Mouse (Mus musculus) sigmoid colon, adult 10 weeks (tissue): ENCODE results near the gene Inha. TPM values are rescaled to one million over a fixed set of nuclear protein-coding genes. Genes with fewer than 3 reads are reported as not detected.

ENCODE experiments used
- polyA plus RNA-seq: library from polyadenylated mRNA; stranded (reverse); fragments of 350-450 nt; fragmentation: Illumina TruSeq; extraction: RNeasy Lipid Tissue Mini Kit (QIAGEN cat#74804); gene quantifications from one replicate; pipeline ENCODE4 v1.2.3, GENCODE M21; 2014; ENCODE audit warnings: low read depth, low replicate concordance

Inha gene
- not detected for polyA plus RNA-seq

GRCm38 (mm10) chr1:75507006-75507405, at the start of gene Inha:
TSS of gene Inha (plus strand) at chr1:75507077.

GRCm38 (mm10) chr1:75478916-75479634, 27.8 kb upstream of the Inha start, which contains the start of the genes Chpf and Tmem198:
TSS of gene Chpf (minus strand) at chr1:75479307.
TSS of gene Tmem198 (plus strand) at chr1:75479532.

GRCm38 (mm10) chr1:75505956-75506831, 683 bp upstream of the Inha start, which contains the start of gene Obsl1:
TSS of gene Obsl1 (minus strand) at chr1:75506452.

DNA sequence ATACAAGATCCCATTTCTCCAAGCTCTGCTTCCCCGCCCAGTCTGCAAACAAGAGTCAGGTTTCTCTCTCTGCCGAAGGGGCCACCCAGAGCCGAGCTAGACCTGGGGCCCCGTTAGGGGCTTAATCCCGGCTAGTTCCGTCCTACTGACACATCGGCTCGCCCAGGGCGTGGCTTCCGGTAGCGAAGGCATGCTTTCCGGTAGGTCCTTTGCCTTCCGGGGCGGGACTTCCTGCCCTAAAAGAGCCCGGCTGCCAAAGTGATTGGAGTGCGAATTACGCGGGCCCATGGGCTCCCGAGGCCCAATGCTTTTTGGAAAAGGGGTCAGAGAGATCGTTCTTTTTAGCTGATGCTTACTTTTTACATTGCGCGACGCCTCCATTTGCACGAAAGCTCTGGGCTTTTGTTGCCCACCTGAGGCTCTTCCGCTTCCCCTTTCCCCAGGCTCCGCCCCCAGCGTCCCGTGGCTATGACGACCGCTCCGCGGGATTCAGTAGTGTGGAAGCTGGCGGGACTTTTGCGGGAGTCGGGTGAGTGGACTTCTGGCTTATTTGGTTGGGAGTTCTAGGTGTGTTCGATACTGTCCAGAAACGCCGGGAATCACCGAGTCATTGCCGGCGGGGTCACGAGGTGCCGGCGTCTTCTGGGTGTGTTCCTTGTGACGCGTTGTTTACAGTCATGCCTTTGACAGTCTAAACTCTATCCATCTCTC, 14.6 kb downstream of the Inha start, which contains the start of gene Stk11ip:
Gene Stk11ip, plus strand, starts transcription at position 209 of the 711 bp plus-strand sequence.

DNA sequence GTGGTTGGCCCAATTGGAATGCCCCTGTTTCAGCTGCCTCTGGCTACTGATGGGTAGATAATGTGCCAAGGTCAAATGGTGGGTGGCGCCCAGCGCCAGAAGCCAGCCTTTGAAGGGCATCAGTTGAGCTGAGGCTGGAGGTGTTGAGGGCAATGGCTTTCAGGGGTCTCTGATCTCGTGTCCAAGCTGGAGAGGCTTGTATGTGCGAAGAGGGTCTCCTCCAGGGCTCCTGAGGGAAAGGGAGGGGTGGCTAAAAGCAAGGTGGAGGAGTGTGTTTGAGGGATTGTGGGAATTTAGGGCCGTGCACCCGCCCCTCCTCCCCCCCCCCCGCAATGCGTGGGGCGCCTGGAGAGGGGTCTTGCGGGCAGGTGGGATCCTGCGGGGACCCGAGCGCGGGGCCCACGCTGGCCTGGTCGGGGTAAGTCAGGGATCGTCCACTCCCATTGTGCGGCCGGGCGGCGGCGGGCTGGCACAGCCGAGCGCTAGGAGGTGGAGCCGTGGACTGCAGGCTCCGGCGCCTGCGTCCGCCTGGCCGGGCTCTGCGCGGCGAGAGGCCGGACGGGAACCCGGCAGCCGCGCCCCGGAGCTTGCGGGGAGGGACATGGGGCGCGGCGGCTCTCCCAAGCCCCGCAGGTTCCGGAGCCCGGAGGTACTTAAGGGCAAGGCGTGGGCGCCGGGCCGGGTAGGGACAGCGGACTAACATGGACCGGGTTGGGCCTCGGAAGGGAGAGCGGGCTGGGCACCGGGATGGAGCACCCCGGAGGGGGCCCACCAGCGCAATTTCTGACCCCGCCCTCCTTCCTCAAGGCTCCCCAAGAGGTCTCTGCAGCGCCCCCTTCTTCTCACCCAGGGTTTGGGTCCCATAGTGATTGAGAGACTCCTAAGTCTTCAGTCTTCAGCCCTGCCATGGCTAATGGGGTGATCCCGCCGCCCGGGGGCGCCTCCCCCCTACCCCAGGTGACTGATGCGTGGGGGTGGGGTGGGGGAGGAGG, 39.4 kb downstream of the Inha start, which contains the start of gene Slc4a3:
Gene Slc4a3, plus strand, starts transcription at position 302 of the 992 bp plus-strand sequence.

Other genes starting within 250 kb of the Inha start
- not detected for gene Ptprn, start 242.6 kb upstream of the Inha start, polyA plus RNA-seq
- gene Resp18, start 228.7 kb upstream of the Inha start, polyA plus RNA-seq, result 11.1 TPM
- gene Dnpep, start 189.1 kb upstream of the Inha start, polyA plus RNA-seq, result 3.1 TPM
- 20.1 TPM for gene Des, start 146.7 kb upstream of the Inha start, polyA plus RNA-seq
- 2.6 TPM for gene Speg, start 131.8 kb upstream of the Inha start, polyA plus RNA-seq
- 12.7 TPM for gene Gmppa, start 71.1 kb upstream of the Inha start, polyA plus RNA-seq
- not detected for gene Asic4, start 56.6 kb upstream of the Inha start, polyA plus RNA-seq
- 0.50 TPM for gene Chpf, start 27.8 kb upstream of the Inha start, polyA plus RNA-seq
- gene Tmem198, start 27.5 kb upstream of the Inha start, polyA plus RNA-seq, result not detected
- gene Obsl1, start 625 bp upstream of the Inha start, polyA plus RNA-seq, result not detected
- gene Stk11ip, start 14.5 kb downstream of the Inha start, polyA plus RNA-seq, result 2.2 TPM
- 0.38 TPM for gene Slc4a3, start 39.2 kb downstream of the Inha start, polyA plus RNA-seq